Mouse (Mus musculus) MEL (cell line): Measurements from ENCODE around the gene H60b. TPM values are rescaled to one million over a fixed set of nuclear protein-coding genes. Genes with fewer than 3 reads are reported as not detected.

Experiments
- DNase-seq: peaks from one replicate; pipeline ENCODE4 v3.0.0; 2011; ENCODE audit warnings: low read depth, low spot score
- H3K27ac ChIP-seq: 2 replicates; pipeline ENCODE4 v1.5.1; 2012; ENCODE audit warnings: low read depth, mild to moderate bottlenecking, control low read depth, low read length, moderate library complexity; ENCODE audit not compliant: control insufficient read depth
- H3K27me3 ChIP-seq, 2 experiments: fragments of 150-350 bp in 1 of 2; sonication (generic) in 1 of 2; 2 replicates each; pipeline ENCODE4 v1.6.1; 2012; ENCODE audit warnings: low read length in 2 of 2, mild to moderate bottlenecking in 2 of 2, improper control_type of control experiment in 1 of 2, moderate library complexity in 1 of 2; ENCODE audit not compliant: insufficient read depth in 2 of 2, control insufficient read depth in 1 of 2
- H3K36me3 ChIP-seq, 2 experiments: 2 replicates each; pipeline ENCODE4 v1.6.1; 2012 to 2014; ENCODE audit warnings: low read length in 2 of 2, improper control_type of control experiment in 1 of 2, inconsistent platforms in 1 of 2, mild to moderate bottlenecking in 1 of 2; ENCODE audit not compliant: insufficient read depth in 2 of 2, control insufficient read depth in 1 of 2
- H3K4me1 ChIP-seq, 2 experiments: fragments of 150-350 bp in 1 of 2; sonication (generic) in 1 of 2; 2 replicates each; pipeline ENCODE4 v1.6.1; 2012; ENCODE audit warnings: low read length in 2 of 2, improper control_type of control experiment in 1 of 2, mild to moderate bottlenecking in 1 of 2; ENCODE audit not compliant: insufficient read depth in 2 of 2, control insufficient read depth in 1 of 2
- H3K4me3 ChIP-seq, 2 experiments: fragments of 150-350 bp in 1 of 2; sonication (generic) in 1 of 2; 2 replicates each; pipeline ENCODE4 v1.5.1; 2012; ENCODE audit warnings: low read depth in 2 of 2, low read length in 2 of 2, mild to moderate bottlenecking in 2 of 2, moderate library complexity in 2 of 2, control low read depth in 1 of 2, improper control_type of control experiment in 1 of 2; ENCODE audit not compliant: control insufficient read depth in 1 of 2, insufficient read depth in 1 of 2
- H3K79me2 ChIP-seq: 2 replicates; pipeline ENCODE4 v1.6.1; 2012; ENCODE audit warnings: mild to moderate bottlenecking, low read length, moderate library complexity; ENCODE audit not compliant: control insufficient read depth, poor library complexity, insufficient read depth
- H3K9ac ChIP-seq: 2 replicates; pipeline ENCODE4 v1.6.1; 2012; ENCODE audit warnings: low read depth, mild to moderate bottlenecking, control low read depth, low read length, moderate library complexity; ENCODE audit not compliant: control insufficient read depth, poor library complexity, severe bottlenecking
- H3K9me3 ChIP-seq: fragments of 150-350 bp; sonication (generic); replicated peaks from 2 replicates; pipeline ENCODE4 v1.6.1; 2012; ENCODE audit warnings: mild to moderate bottlenecking, low read length, improper control_type of control experiment, moderate library complexity; ENCODE audit not compliant: insufficient read depth
- BHLHE40 ChIP-seq: IDR thresholded peaks from 2 replicates; pipeline ENCODE4 v1.6.1; 2012; ENCODE audit warnings: low read depth, mild to moderate bottlenecking, inconsistent platforms, low read length, improper control_type of control experiment, borderline replicate concordance
- CHD1 ChIP-seq: IDR thresholded peaks from 2 replicates; pipeline ENCODE4 v1.6.1; 2012; ENCODE audit warnings: low read depth, mild to moderate bottlenecking, inconsistent platforms, low read length, improper control_type of control experiment
- CHD2 ChIP-seq: IDR thresholded peaks from 2 replicates; pipeline ENCODE4 v1.6.1; 2011; ENCODE audit warnings: low read length, improper control_type of control experiment
- CTCF ChIP-seq, 3 experiments: IDR thresholded peaks in 2 of 3; conservative IDR thresholded peaks in 1 of 3; 2 replicates each; pipeline ENCODE4 v1.5.1; 2011 to 2012; ENCODE audit warnings: low read length in 3 of 3, low read depth in 2 of 3, mild to moderate bottlenecking in 2 of 3, improper control_type of control experiment in 1 of 3, inconsistent platforms in 1 of 3, mixed read lengths in 1 of 3, moderate library complexity in 1 of 3; ENCODE audit not compliant: control insufficient read depth in 1 of 3, insufficient read depth in 1 of 3, poor library complexity in 1 of 3, severe bottlenecking in 1 of 3
- E2F4 ChIP-seq: IDR thresholded peaks from 2 replicates; pipeline ENCODE4 v1.6.1; 2011; ENCODE audit warnings: low read depth, low read length, improper control_type of control experiment, borderline replicate concordance
- ETS1 ChIP-seq: IDR thresholded peaks from 2 replicates; pipeline ENCODE4 v1.6.1; 2012; ENCODE audit warnings: low read depth, mild to moderate bottlenecking, inconsistent platforms, low read length, improper control_type of control experiment, moderate library complexity
- GABPA ChIP-seq: IDR thresholded peaks from 2 replicates; pipeline ENCODE4 v1.6.1; 2012; ENCODE audit warnings: low read depth, mild to moderate bottlenecking, inconsistent platforms, low read length, improper control_type of control experiment, moderate library complexity
- GATA1 ChIP-seq: IDR thresholded peaks from 2 replicates; pipeline ENCODE4 v1.6.1; 2011; ENCODE audit warnings: low read depth, low read length, improper control_type of control experiment
- JUND ChIP-seq: IDR thresholded peaks from 2 replicates; pipeline ENCODE4 v1.6.1; 2011; ENCODE audit warnings: low read depth, mild to moderate bottlenecking, improper control_type of control experiment, low read length
- KAT2A ChIP-seq: conservative IDR thresholded peaks from 2 replicates; pipeline ENCODE4 v1.6.1; 2012; ENCODE audit warnings: low read depth, low read length, improper control_type of control experiment, inconsistent platforms
- MAFK ChIP-seq: IDR thresholded peaks from 2 replicates; pipeline ENCODE4 v1.6.1; 2011; ENCODE audit warnings: low read depth, mild to moderate bottlenecking, low read length, improper control_type of control experiment, borderline replicate concordance
- MAX ChIP-seq: IDR thresholded peaks from 2 replicates; pipeline ENCODE4 v1.6.1; 2011; ENCODE audit warnings: low read length, improper control_type of control experiment
- MEF2A ChIP-seq: IDR thresholded peaks from 2 replicates; pipeline ENCODE4 v1.6.1; 2014; ENCODE audit warnings: low read depth, mild to moderate bottlenecking, inconsistent platforms, low read length, improper control_type of control experiment; ENCODE audit not compliant: poor library complexity, insufficient replicate concordance, severe bottlenecking; ENCODE audit errors: extremely low read depth
- MXI1 ChIP-seq: IDR thresholded peaks from 2 replicates; pipeline ENCODE4 v1.6.1; 2011; ENCODE audit warnings: mild to moderate bottlenecking, low read depth, low read length, improper control_type of control experiment
- MYB ChIP-seq: IDR thresholded peaks from 2 replicates; pipeline ENCODE4 v1.6.1; 2011; ENCODE audit warnings: mild to moderate bottlenecking, low read depth, low read length, improper control_type of control experiment
- MYC ChIP-seq: IDR thresholded peaks from 2 replicates; pipeline ENCODE4 v1.6.1; 2011; ENCODE audit warnings: low read depth, mild to moderate bottlenecking, low read length, improper control_type of control experiment, moderate library complexity
- NRF1 ChIP-seq: IDR thresholded peaks from 2 replicates; pipeline ENCODE4 v1.6.1; 2014; ENCODE audit warnings: low read depth, mild to moderate bottlenecking, inconsistent platforms, low read length, improper control_type of control experiment, moderate library complexity; ENCODE audit not compliant: poor library complexity, insufficient read depth, severe bottlenecking
- POLR2AphosphoS2 ChIP-seq: IDR thresholded peaks from 2 replicates; pipeline ENCODE4 v1.6.1; 2011; ENCODE audit warnings: low read length, improper control_type of control experiment
- RAD21 ChIP-seq: IDR thresholded peaks from 2 replicates; pipeline ENCODE4 v1.6.1; 2011; ENCODE audit warnings: mild to moderate bottlenecking, low read depth, low read length, improper control_type of control experiment
- SMC3 ChIP-seq: IDR thresholded peaks from 2 replicates; pipeline ENCODE4 v1.6.1; 2011; ENCODE audit warnings: low read depth, low read length, improper control_type of control experiment
- TAL1 ChIP-seq: IDR thresholded peaks from 2 replicates; pipeline ENCODE4 v1.6.1; 2012; ENCODE audit warnings: mild to moderate bottlenecking, inconsistent platforms, low read length, moderate library complexity, mixed read lengths
- TBP ChIP-seq: IDR thresholded peaks from 2 replicates; pipeline ENCODE4 v1.8.0; 2011; ENCODE audit warnings: low read depth, low read length, improper control_type of control experiment
- TCF12 ChIP-seq: IDR thresholded peaks from 2 replicates; pipeline ENCODE4 v1.6.1; 2014; ENCODE audit warnings: low read depth, mild to moderate bottlenecking, inconsistent platforms, low read length, improper control_type of control experiment, moderate library complexity
- UBTF ChIP-seq: IDR thresholded peaks from 2 replicates; pipeline ENCODE4 v1.6.1; 2012; ENCODE audit warnings: low read depth, mild to moderate bottlenecking, inconsistent platforms, low read length, improper control_type of control experiment, moderate library complexity, borderline replicate concordance; ENCODE audit not compliant: insufficient read depth
- USF1 ChIP-seq: IDR thresholded peaks from 2 replicates; pipeline ENCODE4 v1.6.1; 2014; ENCODE audit warnings: low read depth, mild to moderate bottlenecking, inconsistent platforms, low read length, improper control_type of control experiment, moderate library complexity
- ZKSCAN1 ChIP-seq: IDR thresholded peaks from 2 replicates; pipeline ENCODE4 v1.6.1; 2012; ENCODE audit warnings: low read depth, mild to moderate bottlenecking, inconsistent platforms, low read length, improper control_type of control experiment, moderate library complexity
- ZMIZ1 ChIP-seq: IDR thresholded peaks from 2 replicates; pipeline ENCODE4 v1.6.1; 2012; ENCODE audit warnings: low read depth, mild to moderate bottlenecking, inconsistent platforms, low read length, improper control_type of control experiment, moderate library complexity
- polyA plus RNA-seq, 2 experiments: library from polyadenylated mRNA; stranded (reverse) in 1 of 2; unstranded in 1 of 2; fragments of >175 nt in 1 of 2; fragments of >200 nt in 1 of 2; gene quantifications; 2 replicates each; pipeline versions ENCODE4 v1.2.1 to v1.2.4; 2012; ENCODE audit warnings: low replicate concordance in 2 of 2, low read depth in 1 of 2; ENCODE audit not compliant: insufficient read length in 2 of 2, insufficient read depth in 1 of 2, missing spikeins in 1 of 2
- total RNA-seq: library from RNA; depleted of rRNA; stranded (reverse); fragments of 300-350 nt; gene quantifications from 2 replicates; pipeline ENCODE4 v1.2.3, GENCODE M21; 2012

The H60b gene
- total and polyA plus RNA-seq, 3 experiments, result not detected

DNA sequence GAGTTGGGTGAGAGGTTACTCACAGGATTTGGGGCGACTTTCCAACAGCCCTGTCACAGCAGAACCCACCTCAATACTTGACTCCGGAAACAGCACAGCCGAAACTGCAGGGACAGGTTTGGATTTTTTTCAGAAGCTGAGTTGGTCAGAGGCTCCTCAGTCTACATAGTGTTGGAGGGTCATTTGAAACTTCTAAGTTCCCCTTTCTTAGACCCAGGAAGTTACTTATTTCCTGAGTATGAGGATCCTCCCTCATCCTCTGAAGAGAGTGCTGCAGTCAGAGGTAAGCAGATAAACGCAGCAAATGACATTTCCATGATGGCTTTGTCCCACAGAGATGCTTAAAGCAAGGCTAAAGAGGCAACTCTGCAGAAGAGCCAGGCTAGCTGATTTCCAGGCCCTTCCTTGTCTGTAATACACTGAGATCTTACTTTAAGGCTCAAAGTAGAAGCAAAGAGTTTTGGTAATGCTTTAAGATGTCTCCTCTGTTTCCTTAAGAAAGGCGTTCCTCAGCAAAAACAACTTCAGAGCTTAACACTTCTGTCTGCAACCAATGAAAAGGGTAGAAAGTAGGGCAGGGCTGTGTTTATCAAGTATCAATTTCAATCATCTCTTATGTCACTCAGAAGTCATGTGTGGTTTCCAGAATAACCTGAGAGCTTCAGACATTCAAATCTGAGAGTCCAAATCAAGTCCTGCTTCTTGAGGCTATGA is 144.1 kb downstream of the H60b start (continued):
- TF ChIP-seq JUND, result no peak
- TF ChIP-seq GABPA, result no peak
- no peak for TF ChIP-seq MEF2A
- no peak for TF ChIP-seq UBTF
- no peak for TF ChIP-seq MYB
- no peak for TF ChIP-seq ZKSCAN1
- TF ChIP-seq MAX, result no peak
- peak; percentile 88 for TF ChIP-seq TBP
- 0 out of 2 replicates have a peak, but pooled peaks have one; percentile 43 for TF ChIP-seq ZMIZ1
- TF ChIP-seq MXI1, result peak; percentile 28; the same call in 1 of the 2 replicates
- no peak for TF ChIP-seq KAT2A
- TF ChIP-seq CHD1, result no peak
- TF ChIP-seq TCF12, result 0 out of 2 replicates have a peak, but pooled peaks have one; percentile 46
- TF ChIP-seq NRF1, result no peak
- peak; percentile 62; the same call in 1 of the 2 replicates for TF ChIP-seq MYC

GRCm38 (mm10) chr10:22303736-22304135 is 145.3 kb downstream of the H60b start:
- Histone ChIP-seq H3K4me1 (peaks cover 13 to 34% of the 10 kb centered on the region in 2 experiments), H3K27ac (no peak overlapping the region), H3K36me3 (peaks cover 1 to 43% of the 10 kb centered on the region in 2 experiments), H3K4me3 (no peak overlapping the region), H3K79me2 (peaks cover 16% of the 10 kb centered on the region), H3K27me3 (no peaks in the 10 kb centered on the region), H3K9ac (no peak overlapping the region), H3K9me3 (no peaks in the 10 kb centered on the region)
- no peak for DNase-seq
- TF ChIP-seq E2F4 (no peak), UBTF (no peak)

DNA sequence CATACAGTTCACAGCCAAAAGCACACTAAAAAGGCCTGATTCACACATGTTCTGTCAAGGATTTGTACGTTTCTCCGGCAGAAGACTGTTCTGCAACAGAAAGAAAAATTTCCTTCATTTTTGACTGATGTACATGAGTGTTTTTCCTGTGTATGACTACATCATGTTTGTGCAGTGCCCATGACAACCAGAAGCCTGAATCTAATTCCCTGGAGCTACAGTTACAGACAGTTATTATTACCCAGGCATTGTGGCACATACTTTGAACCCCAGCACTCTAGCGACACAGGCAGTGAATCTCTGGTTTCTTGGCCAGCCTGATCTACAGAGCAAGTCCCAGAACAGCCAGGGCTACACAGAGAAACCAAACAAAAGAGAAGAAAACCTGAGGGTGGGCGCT is 147.4 kb downstream of the H60b start:
- H3K9me3 ChIP-seq, result no peaks in the 10 kb centered on the region
- peaks cover 1 to 28% of the 10 kb centered on the region in 2 experiments for H3K36me3 ChIP-seq
- peaks cover 14% of the 10 kb centered on the region for H3K79me2 ChIP-seq
- H3K27ac ChIP-seq, result peak overlapping the region; percentile 35; the same call in 1 of the 2 replicates
- H3K9ac ChIP-seq, result peak overlapping the region; percentile 48
- no peaks in the 10 kb centered on the region for H3K27me3 ChIP-seq
- H3K4me1 ChIP-seq, result peaks cover 13 to 26% of the 10 kb centered on the region in 2 experiments
- peak; percentile 15 for DNase-seq
- peak overlapping the region in 1 of 2 experiments; percentile 98; a peak in 2 of 4 replicates for H3K4me3 ChIP-seq
- TF ChIP-seq TAL1, result no peak
- no peak for TF ChIP-seq MYC
- no peak for TF ChIP-seq KAT2A
- TF ChIP-seq BHLHE40, result no peak
- no peak for TF ChIP-seq E2F4
- no peak for TF ChIP-seq MXI1
- no peak for TF ChIP-seq NRF1
- no peak for TF ChIP-seq UBTF
- TF ChIP-seq USF1, result no peak
- no peak for TF ChIP-seq CHD2
- no peak for TF ChIP-seq RAD21
- TF ChIP-seq SMC3, result no peak
- TF ChIP-seq CTCF (IDR thresholded peaks at IDR 0.05 in 2 of 3, conservative IDR thresholded peaks at IDR 0.05 in 1 of 3; ENCODE audit: control insufficient read depth in 1 of 3, insufficient read depth in 1 of 3, low read depth in 2 of 3, low read length in 3 of 3, poor library complexity in 1 of 3, severe bottlenecking in 1 of 3), result no peak
- no peak for TF ChIP-seq POLR2AphosphoS2
- TF ChIP-seq JUND, result no peak
- no peak for TF ChIP-seq GABPA
- no peak for TF ChIP-seq ETS1
- TF ChIP-seq GATA1, result no peak
- no peak for TF ChIP-seq MAFK
